Mouse (Mus musculus): ENCODE results near the gene Dnah7b.
"Not testable (repeated sequence)": the region's sequence is repeated elsewhere in the genome, so short reads cannot be mapped to it uniquely, and the experiment has no call there.

Dnah7b gene

GRCm38 (mm10) chr1:46066015-46066414, at the start of gene Dnah7b:
TSS of gene Dnah7b (plus strand) at chr1:46066315.
- no peak for ATAC-seq (ENCODE audit: insufficient number of reproducible peaks, low FRiP score, low TSS enrichment)

GRCm38 (mm10) chr1:46018382-46018977, 47.6 kb upstream of the Dnah7b start:
- ATAC-seq (ENCODE audit: insufficient number of reproducible peaks, low FRiP score, low TSS enrichment) = peak; percentile 60; the same call in 1 of the 2 replicates

- ATAC-seq (ENCODE audit: insufficient number of reproducible peaks, low FRiP score, low TSS enrichment) = 0 out of 2 replicates have a peak, but pooled peaks have one; percentile 4
Observed at GRCm38 (mm10) chr1:46022262-46022661, 43.9 kb upstream of the Dnah7b start.

- no peak for ATAC-seq (ENCODE audit: insufficient number of reproducible peaks, low FRiP score, low TSS enrichment)
Observed at GRCm38 (mm10) chr1:46031993-46032555, 34.0 kb upstream of the Dnah7b start.

- no peak for ATAC-seq (ENCODE audit: insufficient number of reproducible peaks, low FRiP score, low TSS enrichment)
Observed at GRCm38 (mm10) chr1:46048188-46048587, 17.9 kb upstream of the Dnah7b start.

- ATAC-seq (ENCODE audit: insufficient number of reproducible peaks, low FRiP score, low TSS enrichment) = peak; percentile 61
Observed at GRCm38 (mm10) chr1:46066484-46067251, 553 bp downstream of the Dnah7b start.

- not testable (repeated sequence) for ATAC-seq (ENCODE audit: insufficient number of reproducible peaks, low FRiP score, low TSS enrichment)
Observed at GRCm38 (mm10) chr1:46068787-46069186, 2.7 kb downstream of the Dnah7b start.

GRCm38 (mm10) chr1:46077891-46078290, 11.8 kb downstream of the Dnah7b start:
- no peak for ATAC-seq (ENCODE audit: insufficient number of reproducible peaks, low FRiP score, low TSS enrichment)

- no peak for ATAC-seq (ENCODE audit: insufficient number of reproducible peaks, low FRiP score, low TSS enrichment)
Observed at GRCm38 (mm10) chr1:46100484-46100883, 34.4 kb downstream of the Dnah7b start.

- ATAC-seq (ENCODE audit: insufficient number of reproducible peaks, low FRiP score, low TSS enrichment) = not testable (repeated sequence)
Observed at GRCm38 (mm10) chr1:46112606-46113005, 46.5 kb downstream of the Dnah7b start.

- not testable (repeated sequence) for ATAC-seq (ENCODE audit: insufficient number of reproducible peaks, low FRiP score, low TSS enrichment)
Observed at GRCm38 (mm10) chr1:46117179-46117578, 51.1 kb downstream of the Dnah7b start.

- ATAC-seq (ENCODE audit: insufficient number of reproducible peaks, low FRiP score, low TSS enrichment) = no peak
Observed at GRCm38 (mm10) chr1:46128058-46128457, 61.9 kb downstream of the Dnah7b start.

GRCm38 (mm10) chr1:46196835-46197234, 130.7 kb downstream of the Dnah7b start:
- not testable (repeated sequence) for ATAC-seq (ENCODE audit: insufficient number of reproducible peaks, low FRiP score, low TSS enrichment)

GRCm38 (mm10) chr1:46201169-46201568, 135.1 kb downstream of the Dnah7b start:
- ATAC-seq (ENCODE audit: insufficient number of reproducible peaks, low FRiP score, low TSS enrichment) = not testable (repeated sequence)

- not testable (repeated sequence) for ATAC-seq (ENCODE audit: insufficient number of reproducible peaks, low FRiP score, low TSS enrichment)
Observed at GRCm38 (mm10) chr1:46210014-46210588, 144.0 kb downstream of the Dnah7b start.

- ATAC-seq (ENCODE audit: insufficient number of reproducible peaks, low FRiP score, low TSS enrichment) = not testable (repeated sequence)
Observed at GRCm38 (mm10) chr1:46222704-46223103, 156.6 kb downstream of the Dnah7b start.

- not testable (repeated sequence) for ATAC-seq (ENCODE audit: insufficient number of reproducible peaks, low FRiP score, low TSS enrichment)
Observed at GRCm38 (mm10) chr1:46226136-46226535, 160.0 kb downstream of the Dnah7b start.

GRCm38 (mm10) chr1:46268841-46269240, 202.7 kb downstream of the Dnah7b start:
- ATAC-seq (ENCODE audit: insufficient number of reproducible peaks, low FRiP score, low TSS enrichment) = not testable (repeated sequence)

GRCm38 (mm10) chr1:46271927-46272326, 205.8 kb downstream of the Dnah7b start:
- ATAC-seq (ENCODE audit: insufficient number of reproducible peaks, low FRiP score, low TSS enrichment) = no peak

GRCm38 (mm10) chr1:46278057-46278910, 212.2 kb downstream of the Dnah7b start:
- not testable (repeated sequence) for ATAC-seq (ENCODE audit: insufficient number of reproducible peaks, low FRiP score, low TSS enrichment)

Data from cerebellum, adult (tissue).